Mouse (Mus musculus) layer of hippocampus, postnatal 10 days (tissue): ENCODE measurements around the gene Map1s. TPM values are rescaled to one million over a fixed set of nuclear protein-coding genes. Genes with fewer than 3 reads are reported as not detected.
"Not testable (repeated sequence)": the region's sequence is repeated elsewhere in the genome, so short reads cannot be mapped to it uniquely, and the experiment has no call there.

Experiments
- DNase-seq, 2 experiments: peaks; one replicate each; pipeline ENCODE4 v3.0.0; 2021; ENCODE audit warnings: low spot score in 2 of 2
- total RNA-seq, 2 experiments: library from RNA; stranded (reverse); gene quantifications; 2 replicates each; pipeline ENCODE4 v1.2.3; 2021

Gene Map1s
- total RNA-seq, 2 experiments from 2014 or later, result 75.1 to 101 TPM

GRCm38 (mm10) chr8:70876382-70876781 lies 29.4 kb upstream of the Map1s start:
- DNase-seq, result no peak

GRCm38 (mm10) chr8:70878178-70878577 lies 27.6 kb upstream of the Map1s start:
- no peak for DNase-seq

- DNase-seq, result peak in 1 of 2 experiments; percentile 13
These were observed 26.2 kb upstream of the Map1s start for GRCm38 (mm10) chr8:70879500-70879899.

GRCm38 (mm10) chr8:70880126-70880525 lies 25.6 kb upstream of the Map1s start:
- DNase-seq, result peak; percentile 60 to 64

- peak; percentile 16 to 26 for DNase-seq
These were observed 25.2 kb upstream of the Map1s start for GRCm38 (mm10) chr8:70880546-70880945.

- peak in 1 of 2 experiments; percentile 14 for DNase-seq
These were observed 21.5 kb upstream of the Map1s start for GRCm38 (mm10) chr8:70884186-70884585.

- no peak for DNase-seq
These were observed 21.0 kb upstream of the Map1s start for GRCm38 (mm10) chr8:70884683-70885082.

- DNase-seq, result peak; percentile 16 to 19
These were observed 20.1 kb upstream of the Map1s start for GRCm38 (mm10) chr8:70885612-70886011.

GRCm38 (mm10) chr8:70887669-70888068 lies 18.1 kb upstream of the Map1s start:
- DNase-seq, result peak; percentile 17 to 41

GRCm38 (mm10) chr8:70890656-70891055 lies 15.1 kb upstream of the Map1s start:
- peak in 1 of 2 experiments; percentile 13 for DNase-seq

- DNase-seq, result no peak
These were observed 14.4 kb upstream of the Map1s start for GRCm38 (mm10) chr8:70891356-70891755.

GRCm38 (mm10) chr8:70892022-70892895 lies 13.5 kb upstream of the Map1s start, which contains the start of gene Slc5a5:
Slc5a5 (minus strand) TSS chr8:70892757.
- no peak for DNase-seq

- DNase-seq, result no peak
These were observed 12.7 kb upstream of the Map1s start for GRCm38 (mm10) chr8:70892896-70893655.

GRCm38 (mm10) chr8:70893656-70894384 lies 11.9 kb upstream of the Map1s start:
- DNase-seq, result peak; percentile 75 to 81

- DNase-seq, result no peak
These were observed 11.4 kb upstream of the Map1s start for GRCm38 (mm10) chr8:70894385-70894720.

GRCm38 (mm10) chr8:70894771-70895545 lies 10.8 kb upstream of the Map1s start:
- no peak for DNase-seq

- not testable (repeated sequence) for DNase-seq
These were observed 10.0 kb upstream of the Map1s start for GRCm38 (mm10) chr8:70895571-70896259.

- no peak for DNase-seq
These were observed 9.3 kb upstream of the Map1s start for GRCm38 (mm10) chr8:70896316-70897020.

- peak; percentile 85 to 91 for DNase-seq
These were observed 8.6 kb upstream of the Map1s start, which contains the start of gene Rpl18a for GRCm38 (mm10) chr8:70897021-70897680. Rpl18a (minus strand) TSS chr8:70897412.
